ENCODE assay signal across 8 mouse cellular contexts in genomic region chr13:104286336-104286735, GRCm38 (mm10). TPM values are rescaled to one million over a fixed set of nuclear protein-coding genes. Genes with fewer than 3 reads are reported as not detected.
DNase-seq lines count a peak whose midpoint lies in the region; ATAC-seq and TF ChIP-seq lines count a peak whose summit lies in the region.

No protein-coding gene starts in this region.

- H3K4me3 ChIP-seq in liver, adult 2 months (ENCODE audit: insufficient read depth, low read depth, low read length) = peak overlapping the region; percentile 73
- peak overlapping the region; percentile 40 for H3K4me3 ChIP-seq in embryonic facial prominence, embryonic 11.5 days (ENCODE audit: low read depth, low read length)
- peak overlapping the region; percentile 41 for H3K4me3 ChIP-seq in hindbrain, embryonic 15.5 days
- H3K4me3 ChIP-seq in midbrain, postnatal 0 days (ENCODE audit: low read depth, low read length) = peak overlapping the region; percentile 38

- H3K9ac ChIP-seq in liver, adult 2 months (ENCODE audit: low read depth, low read length) = no peak overlapping the region
- H3K9ac ChIP-seq in embryonic facial prominence, embryonic 11.5 days (replicated peaks; ENCODE audit: low read length) = no peak overlapping the region; the same call in 1 of the 2 replicates
- 0 out of 2 replicates have a peak overlapping the region, but pooled peaks have one; percentile 29 for H3K9ac ChIP-seq in hindbrain, embryonic 15.5 days
- no peak overlapping the region for H3K9ac ChIP-seq in midbrain, postnatal 0 days (replicated peaks; ENCODE audit: low read length, poor library complexity, severe bottlenecking)

- 0% methylated on average over 4 of the region's 4 CpGs for WGBS in liver, adult 2 months
- WGBS in embryonic facial prominence, embryonic 11.5 days = under 1% methylated on average over 4 of the region's 4 CpGs
- 1% methylated on average over 4 of the region's 4 CpGs for WGBS in hindbrain, embryonic 15.5 days
- 0% methylated on average over 4 of the region's 4 CpGs for WGBS in midbrain, postnatal 0 days

- peak overlapping the region; percentile 100 for H3K27ac ChIP-seq in liver, adult 2 months (replicated peaks; ENCODE audit: insufficient read depth, low read depth, low read length)
- no peak overlapping the region for H3K27ac ChIP-seq in embryonic facial prominence, embryonic 11.5 days (replicated peaks; ENCODE audit: low read depth, low read length)
- peak overlapping the region; percentile 66 for H3K27ac ChIP-seq in hindbrain, embryonic 15.5 days (replicated peaks)
- H3K27ac ChIP-seq in midbrain, postnatal 0 days (ENCODE audit: low read depth, low read length) = peak overlapping the region; percentile 26; the same call in 1 of the 2 replicates

- peak; percentile 67 for DNase-seq in liver, adult 2 months (ENCODE audit: extremely low read depth, low read depth, low spot score)
- no peak for DNase-seq in liver
- peak; percentile 43 for DNase-seq in embryonic facial prominence, embryonic 11.5 days (ENCODE audit: low spot score)
- DNase-seq in midbrain, postnatal 0 days (ENCODE audit: low spot score) = peak; percentile 9
- DNase-seq in urinary bladder, postnatal 25 days (ENCODE audit: low spot score) = no peak
- DNase-seq in thymus, adult 18-20 months = no peak
- DNase-seq in cerebellum, adult 9-11 months = no peak

- peak overlapping the region; percentile 56 for H3K4me2 ChIP-seq in embryonic facial prominence, embryonic 11.5 days (ENCODE audit: low read depth, low read length)
- H3K4me2 ChIP-seq in hindbrain, embryonic 15.5 days = peak overlapping the region; percentile 71
- H3K4me2 ChIP-seq in midbrain, postnatal 0 days (ENCODE audit: low read depth, low read length, poor library complexity, severe bottlenecking) = peak overlapping the region; percentile 55

- ATAC-seq in embryonic facial prominence, embryonic 11.5 days (replicated peaks; ENCODE audit: insufficient number of reproducible peaks, low FRiP score, low TSS enrichment, low read depth) = no peak
- no peak for ATAC-seq in hindbrain, embryonic 15.5 days (ENCODE audit: low FRiP score, low read depth)
- no peak for ATAC-seq in midbrain, postnatal 0 days (ENCODE audit: low FRiP score)

- no peaks in the 10 kb centered on the region for H3K27me3 ChIP-seq in liver, adult 2 months (ENCODE audit: control insufficient read depth, insufficient read depth, low read length)
- H3K27me3 ChIP-seq in embryonic facial prominence, embryonic 11.5 days (ENCODE audit: control insufficient read depth, insufficient read depth, low read length) = no peaks in the 10 kb centered on the region
- no peaks in the 10 kb centered on the region for H3K27me3 ChIP-seq in hindbrain, embryonic 15.5 days
- no peaks in the 10 kb centered on the region for H3K27me3 ChIP-seq in midbrain, postnatal 0 days (ENCODE audit: insufficient read depth, low read length)

- no peaks in the 10 kb centered on the region for H3K79me2 ChIP-seq in liver, adult 2 months (ENCODE audit: control insufficient read depth, insufficient read depth, low read length)

- no peak for TF ChIP-seq POLR2A in liver, adult 2 months (IDR thresholded peaks at IDR 0.05; ENCODE audit: extremely low read depth, insufficient read depth, low read length)

- peaks cover 1% of the 10 kb centered on the region; the same call in 1 of the 2 replicates for H3K4me1 ChIP-seq in liver, adult 2 months (ENCODE audit: control insufficient read depth, insufficient read depth, low read length)
- no peaks in the 10 kb centered on the region for H3K4me1 ChIP-seq in embryonic facial prominence, embryonic 11.5 days (ENCODE audit: control insufficient read depth, insufficient read depth, low read length)
- H3K4me1 ChIP-seq in hindbrain, embryonic 15.5 days (replicated peaks) = peaks cover 23% of the 10 kb centered on the region
- no peaks in the 10 kb centered on the region for H3K4me1 ChIP-seq in midbrain, postnatal 0 days (ENCODE audit: insufficient read depth, low read length)

- H3K9me3 ChIP-seq in embryonic facial prominence, embryonic 11.5 days (replicated peaks; ENCODE audit: control insufficient read depth, low read length) = no peaks in the 10 kb centered on the region
- H3K9me3 ChIP-seq in hindbrain, embryonic 15.5 days = no peaks in the 10 kb centered on the region
- no peaks in the 10 kb centered on the region for H3K9me3 ChIP-seq in midbrain, postnatal 0 days (ENCODE audit: low read length)

- no peaks in the 10 kb centered on the region for H3K36me3 ChIP-seq in liver, adult 2 months (ENCODE audit: control insufficient read depth, insufficient read depth, low read length)
- H3K36me3 ChIP-seq in embryonic facial prominence, embryonic 11.5 days (replicated peaks; ENCODE audit: control insufficient read depth, insufficient read depth, low read depth, low read length) = no peaks in the 10 kb centered on the region
- no peaks in the 10 kb centered on the region for H3K36me3 ChIP-seq in hindbrain, embryonic 15.5 days
- H3K36me3 ChIP-seq in midbrain, postnatal 0 days (ENCODE audit: insufficient read depth, low read length) = no peaks in the 10 kb centered on the region

- no peak for TF ChIP-seq CTCF in liver, adult 2 months (IDR thresholded peaks at IDR 0.05; ENCODE audit: low read depth, low read length)
- TF ChIP-seq CTCF in midbrain, postnatal 0 days (IDR thresholded peaks at IDR 0.05) = no peak

RNA-seq across cellular contexts. Expression of gene Adamts6, which starts 1.3 kb away (rescaled TPM):
- total RNA-seq in liver, adult 2 months (2014; rRNA removed) = 2.1 and 4.4 TPM in 2 replicates
- 0.25 and 0.75 TPM in 2 replicates for polyA plus RNA-seq in liver, adult 2 months (2012; rRNA removed)
- polyA plus RNA-seq in embryonic facial prominence, embryonic 11.5 days (2014; fragmentation: Nextera tagmentation; extraction: Ambion mirVana) = 3.1 and 3.7 TPM in 2 replicates
- polyA plus RNA-seq in hindbrain, embryonic 15.5 days (2015; fragmentation: Nextera tagmentation; extraction: Ambion mirVana) = 1.2 and 1.8 TPM in 2 replicates
- 4.6 and 5.6 TPM in 2 replicates for total RNA-seq in midbrain, postnatal 0 days (2014; rRNA removed)
- polyA plus RNA-seq in midbrain, postnatal 0 days (2015; fragmentation: Nextera tagmentation; extraction: Ambion mirVana) = 0.33 and 0.38 TPM in 2 replicates

RNA-seq across cellular contexts. Expression of gene Ppwd1, which starts 57.7 kb away (rescaled TPM):
- 9.5 and 11.2 TPM in 2 replicates for total RNA-seq in liver, adult 2 months (2014; rRNA removed)
- 0.90 and 1.0 TPM in 2 replicates for polyA plus RNA-seq in liver, adult 2 months (2012; rRNA removed)
- polyA plus RNA-seq in embryonic facial prominence, embryonic 11.5 days (2014; fragmentation: Nextera tagmentation; extraction: Ambion mirVana) = 15.4 and 19.3 TPM in 2 replicates
- polyA plus RNA-seq in hindbrain, embryonic 15.5 days (2015; fragmentation: Nextera tagmentation; extraction: Ambion mirVana) = 6.2 and 7.7 TPM in 2 replicates
- 5.3 and 5.6 TPM in 2 replicates for total RNA-seq in midbrain, postnatal 0 days (2014; rRNA removed)
- 5.2 and 6.7 TPM in 2 replicates for polyA plus RNA-seq in midbrain, postnatal 0 days (2015; fragmentation: Nextera tagmentation; extraction: Ambion mirVana)

RNA-seq across cellular contexts. Expression of gene Cenpk, which starts 57.9 kb away (rescaled TPM):
- 1.3 and 1.5 TPM in 2 replicates for total RNA-seq in liver, adult 2 months (2014; rRNA removed)
- 0.12 and 0.27 TPM in 2 replicates for polyA plus RNA-seq in liver, adult 2 months (2012; rRNA removed)
- polyA plus RNA-seq in embryonic facial prominence, embryonic 11.5 days (2014; fragmentation: Nextera tagmentation; extraction: Ambion mirVana) = 84.3 and 100 TPM in 2 replicates
- 16.2 and 17.7 TPM in 2 replicates for polyA plus RNA-seq in hindbrain, embryonic 15.5 days (2015; fragmentation: Nextera tagmentation; extraction: Ambion mirVana)
- 2.8 and 3.6 TPM in 2 replicates for total RNA-seq in midbrain, postnatal 0 days (2014; rRNA removed)
- polyA plus RNA-seq in midbrain, postnatal 0 days (2015; fragmentation: Nextera tagmentation; extraction: Ambion mirVana) = 8.6 and 9.8 TPM in 2 replicates

Comparison
In these comparisons a context has a peak if more than half of its experiments do, and no peak if none do; other contexts are left out.
1. DNase-seq: peak in liver, adult 2 months (single experiment), embryonic facial prominence, embryonic 11.5 days (single experiment) and midbrain, postnatal 0 days (single experiment); none in liver (single experiment), urinary bladder, postnatal 25 days (single experiment), thymus, adult 18-20 months (0 of 2) and cerebellum, adult 9-11 months (single experiment).
2. Peak in every context shown above with its lines, with median percentiles within 50 percentile points of each other: H3K4me3 ChIP-seq and H3K4me2 ChIP-seq.